Comparison of ENCODE assay signal across 11 mouse cellular contexts in genomic region chr7:43607743-43608287, GRCm38 (mm10). TPM values are rescaled to one million over a fixed set of nuclear protein-coding genes. Genes with fewer than 3 reads are reported as not detected.
DNase-seq lines count a peak whose midpoint lies in the region; ATAC-seq and TF ChIP-seq lines count a peak whose summit lies in the region.
"Had no signal": no experiment of that assay in that cellular context is flagged by ENCODE, and none has a peak within 500 bp of the region (broad histone marks: within the 10 kb centered on the region; RNA-seq: fewer than 3 reads in every experiment).

No protein-coding gene starts in this region.

- no peaks in the 10 kb centered on the region for H3K36me3 ChIP-seq in kidney, embryonic 15.5 days
- no peaks in the 10 kb centered on the region for H3K36me3 ChIP-seq in embryonic facial prominence, embryonic 10.5 days (replicated peaks)
- no peaks in the 10 kb centered on the region for H3K36me3 ChIP-seq in hindbrain, embryonic 16.5 days (ENCODE audit: control insufficient read depth, insufficient read depth, low read length)
- H3K36me3 ChIP-seq in midbrain, postnatal 0 days (ENCODE audit: insufficient read depth, low read length), result no peaks in the 10 kb centered on the region

- DNase-seq in kidney, postnatal 4 days, result no peak
- DNase-seq in embryonic facial prominence, embryonic 10.5 days (ENCODE audit: low spot score), result no peak
- no peak for DNase-seq in midbrain, postnatal 0 days (ENCODE audit: low spot score)
- no peak for DNase-seq in spleen, postnatal 14 days (ENCODE audit: low spot score in 2 of 2)
- no peak for DNase-seq in thymus, postnatal 4 days
- no peak for DNase-seq in kidney, postnatal 36 days

- H3K4me2 ChIP-seq in kidney, embryonic 15.5 days, result peak overlapping the region; percentile 81
- H3K4me2 ChIP-seq in hindbrain, embryonic 16.5 days (ENCODE audit: low read length), result peak overlapping the region; percentile 96
- peak overlapping the region; percentile 72; the same call in 1 of the 2 replicates for H3K4me2 ChIP-seq in midbrain, postnatal 0 days (ENCODE audit: low read depth, low read length, poor library complexity, severe bottlenecking)

- no peak overlapping the region for H3K27ac ChIP-seq in kidney, embryonic 15.5 days
- H3K27ac ChIP-seq in embryonic facial prominence, embryonic 10.5 days (replicated peaks), result no peak overlapping the region
- H3K27ac ChIP-seq in hindbrain, embryonic 16.5 days (ENCODE audit: low read depth, low read length), result no peak overlapping the region
- no peak overlapping the region for H3K27ac ChIP-seq in midbrain, postnatal 0 days (ENCODE audit: low read depth, low read length)

- 39% methylated on average over 5 of the region's 5 CpGs for WGBS in kidney, embryonic 15.5 days
- whole genome bisulfite sequencing in embryonic facial prominence, embryonic 10.5 days, result 48% methylated on average over 5 of the region's 5 CpGs
- WGBS in hindbrain, embryonic 16.5 days, result 32% methylated on average over 5 of the region's 5 CpGs
- 35% methylated on average over 5 of the region's 5 CpGs for WGBS in midbrain, postnatal 0 days

- TF ChIP-seq CTCF in midbrain, postnatal 0 days (IDR thresholded peaks at IDR 0.05), result no peak

- peaks cover 9% of the 10 kb centered on the region; the same call in 1 of the 2 replicates for H3K27me3 ChIP-seq in kidney, embryonic 15.5 days
- H3K27me3 ChIP-seq in embryonic facial prominence, embryonic 10.5 days (replicated peaks; ENCODE audit: low read depth, poor library complexity, severe bottlenecking), result 0 out of 2 replicates have a peak, but pooled peaks cover 4% of the 10 kb centered on the region
- no peaks in the 10 kb centered on the region for H3K27me3 ChIP-seq in hindbrain, embryonic 16.5 days (replicated peaks; ENCODE audit: control insufficient read depth, insufficient read depth, low read length)
- H3K27me3 ChIP-seq in midbrain, postnatal 0 days (ENCODE audit: insufficient read depth, low read length), result no peaks in the 10 kb centered on the region

- H3K9me3 ChIP-seq in kidney, embryonic 15.5 days (replicated peaks), result no peaks in the 10 kb centered on the region
- H3K9me3 ChIP-seq in embryonic facial prominence, embryonic 10.5 days, result no peaks in the 10 kb centered on the region
- no peaks in the 10 kb centered on the region for H3K9me3 ChIP-seq in hindbrain, embryonic 16.5 days (ENCODE audit: control insufficient read depth, low read length)
- H3K9me3 ChIP-seq in midbrain, postnatal 0 days (ENCODE audit: low read length), result no peaks in the 10 kb centered on the region

- no peak for ATAC-seq in kidney, embryonic 15.5 days (replicated peaks; ENCODE audit: low FRiP score)
- ATAC-seq in hindbrain, embryonic 16.5 days, result 0 out of 2 replicates have a peak, but pooled peaks have one; percentile 3
- ATAC-seq in midbrain, postnatal 0 days (ENCODE audit: low FRiP score), result no peak

- H3K9ac ChIP-seq in kidney, embryonic 15.5 days, result no peak overlapping the region
- H3K9ac ChIP-seq in hindbrain, embryonic 16.5 days (ENCODE audit: low read depth, low read length), result no peak overlapping the region
- no peak overlapping the region for H3K9ac ChIP-seq in midbrain, postnatal 0 days (replicated peaks; ENCODE audit: low read length, poor library complexity, severe bottlenecking)

- peaks cover 9% of the 10 kb centered on the region for H3K4me1 ChIP-seq in kidney, embryonic 15.5 days
- peaks cover 11% of the 10 kb centered on the region; the same call in 1 of the 2 replicates for H3K4me1 ChIP-seq in embryonic facial prominence, embryonic 10.5 days
- H3K4me1 ChIP-seq in hindbrain, embryonic 16.5 days (ENCODE audit: control insufficient read depth, insufficient read depth, low read depth, low read length), result peaks cover 4% of the 10 kb centered on the region; the same call in 1 of the 2 replicates
- H3K4me1 ChIP-seq in midbrain, postnatal 0 days (ENCODE audit: insufficient read depth, low read length), result no peaks in the 10 kb centered on the region

- H3K4me3 ChIP-seq in kidney, embryonic 15.5 days (replicated peaks), result no peak overlapping the region
- H3K4me3 ChIP-seq in embryonic facial prominence, embryonic 10.5 days, result peak overlapping the region; percentile 66
- H3K4me3 ChIP-seq in hindbrain, embryonic 16.5 days (ENCODE audit: low read length), result no peak overlapping the region
- H3K4me3 ChIP-seq in midbrain, postnatal 0 days (ENCODE audit: low read depth, low read length), result no peak overlapping the region; the same call in 1 of the 2 replicates

RNA-seq across cellular contexts. Expression of gene Zfp819, which starts 0.8 kb away (rescaled TPM):
- 0.21 TPM in 1 of 2 replicates, not detected in the other for polyA plus RNA-seq in kidney, embryonic 15.5 days (2015; fragmentation: Nextera tagmentation; extraction: Ambion mirVana)
- polyA plus RNA-seq in embryonic facial prominence, embryonic 10.5 days (2016; fragmentation: Nextera tagmentation; extraction: Ambion mirVana), result 1.1 and 1.4 TPM in 2 replicates
- polyA plus RNA-seq in hindbrain, embryonic 16.5 days (2015; fragmentation: Nextera tagmentation; extraction: Ambion mirVana), result 0.45 and 0.46 TPM in 2 replicates
- 1.3 and 1.6 TPM in 2 replicates for total RNA-seq in midbrain, postnatal 0 days (2014; rRNA removed)
- polyA plus RNA-seq in midbrain, postnatal 0 days (2015; fragmentation: Nextera tagmentation; extraction: Ambion mirVana), result 0.23 and 0.49 TPM in 2 replicates
- total RNA-seq: heart, postnatal 10 days had no signal
- polyA plus RNA-seq: C2C12 had no signal

RNA-seq across cellular contexts. Expression of gene Ceacam18, which starts 26.7 kb away (rescaled TPM):
- polyA plus RNA-seq in kidney, embryonic 15.5 days (2015; fragmentation: Nextera tagmentation; extraction: Ambion mirVana), result not detected in 2 replicates
- polyA plus RNA-seq in embryonic facial prominence, embryonic 10.5 days (2016; fragmentation: Nextera tagmentation; extraction: Ambion mirVana), result not detected in 2 replicates
- 0.10 TPM in 1 of 2 replicates, not detected in the other for polyA plus RNA-seq in hindbrain, embryonic 16.5 days (2015; fragmentation: Nextera tagmentation; extraction: Ambion mirVana)
- not detected in 2 replicates for total RNA-seq in midbrain, postnatal 0 days (2014; rRNA removed)
- not detected in 2 replicates for polyA plus RNA-seq in midbrain, postnatal 0 days (2015; fragmentation: Nextera tagmentation; extraction: Ambion mirVana)
- total RNA-seq: heart, postnatal 10 days had no signal
- polyA plus RNA-seq: C2C12; spleen, adult 2 months had no signal

RNA-seq across cellular contexts. Expression of gene Zfp719, which starts 28.4 kb away (rescaled TPM):
- 12.4 and 12.6 TPM in 2 replicates for polyA plus RNA-seq in kidney, embryonic 15.5 days (2015; fragmentation: Nextera tagmentation; extraction: Ambion mirVana)
- 15.0 and 15.6 TPM in 2 replicates for polyA plus RNA-seq in embryonic facial prominence, embryonic 10.5 days (2016; fragmentation: Nextera tagmentation; extraction: Ambion mirVana)
- polyA plus RNA-seq in hindbrain, embryonic 16.5 days (2015; fragmentation: Nextera tagmentation; extraction: Ambion mirVana), result 14.4 and 16.2 TPM in 2 replicates
- total RNA-seq in midbrain, postnatal 0 days (2014; rRNA removed), result 13.9 and 15.5 TPM in 2 replicates
- polyA plus RNA-seq in midbrain, postnatal 0 days (2015; fragmentation: Nextera tagmentation; extraction: Ambion mirVana), result 4.9 and 5.5 TPM in 2 replicates

RNA-seq across cellular contexts. Expression of gene Zfp658, which starts 45.8 kb away (rescaled TPM):
- 3.7 TPM in 2 replicates for polyA plus RNA-seq in kidney, embryonic 15.5 days (2015; fragmentation: Nextera tagmentation; extraction: Ambion mirVana)
- 5.4 and 6.2 TPM in 2 replicates for polyA plus RNA-seq in embryonic facial prominence, embryonic 10.5 days (2016; fragmentation: Nextera tagmentation; extraction: Ambion mirVana)
- polyA plus RNA-seq in hindbrain, embryonic 16.5 days (2015; fragmentation: Nextera tagmentation; extraction: Ambion mirVana), result 6.9 and 7.9 TPM in 2 replicates
- 9.4 and 13.0 TPM in 2 replicates for total RNA-seq in midbrain, postnatal 0 days (2014; rRNA removed)
- polyA plus RNA-seq in midbrain, postnatal 0 days (2015; fragmentation: Nextera tagmentation; extraction: Ambion mirVana), result 2.4 and 3.1 TPM in 2 replicates

RNA-seq across cellular contexts. Expression of gene Siglece, which starts 52.1 kb away (rescaled TPM):
- polyA plus RNA-seq in kidney, embryonic 15.5 days (2015; fragmentation: Nextera tagmentation; extraction: Ambion mirVana), result 0.66 and 0.77 TPM in 2 replicates
- polyA plus RNA-seq in embryonic facial prominence, embryonic 10.5 days (2016; fragmentation: Nextera tagmentation; extraction: Ambion mirVana), result 0.25 and 0.52 TPM in 2 replicates
- 0.31 and 0.41 TPM in 2 replicates for polyA plus RNA-seq in hindbrain, embryonic 16.5 days (2015; fragmentation: Nextera tagmentation; extraction: Ambion mirVana)
- not detected in 2 replicates for total RNA-seq in midbrain, postnatal 0 days (2014; rRNA removed)
- 0.43 TPM in 1 of 2 replicates, not detected in the other for polyA plus RNA-seq in midbrain, postnatal 0 days (2015; fragmentation: Nextera tagmentation; extraction: Ambion mirVana)
- polyA plus RNA-seq: C2C12 had no signal
